Mouse (Mus musculus) hindbrain, embryonic 14.5 days (tissue): ENCODE measurements around the gene Mapre3. TPM values are rescaled to one million over a fixed set of nuclear protein-coding genes. Genes with fewer than 3 reads are reported as not detected.
A peak's percentile ranks its signal among the peaks of the same experiment; 100 is the strongest.

ENCODE experiments used
- ATAC-seq: fragments of 200-750 bp; cut with Nextera tagmentation; 2 replicates; pipeline ENCODE4 v1.8.0; 2017; ENCODE audit warnings: moderate number of reproducible peaks, mild to moderate bottlenecking, moderate TSS enrichment, moderate library complexity; ENCODE audit not compliant: low FRiP score
- DNase-seq: peaks from one replicate; pipeline ENCODE4 v3.0.0-alpha.2; 2015; ENCODE audit warnings: low spot score
- H3K27ac ChIP-seq: fragments of 300-500 bp; sonication (generic); 2 replicates; pipeline ENCODE4 v1.5.1; 2014; ENCODE audit warnings: mild to moderate bottlenecking, moderate library complexity
- H3K27me3 ChIP-seq: fragments of 300-500 bp; sonication (generic); 2 replicates; pipeline ENCODE4 v1.6.1; 2014; ENCODE audit warnings: mild to moderate bottlenecking, low read length, mixed read lengths; ENCODE audit not compliant: control insufficient read depth, insufficient read depth
- H3K36me3 ChIP-seq: fragments of 300-500 bp; sonication (generic); replicated peaks from 2 replicates; pipeline ENCODE4 v1.6.1; 2014; ENCODE audit not compliant: control insufficient read depth, insufficient read depth
- H3K4me1 ChIP-seq: fragments of 300-500 bp; sonication (generic); replicated peaks from 2 replicates; pipeline ENCODE4 v1.6.1; 2014; ENCODE audit warnings: antibody characterized with exemption, low read length, mixed read lengths; ENCODE audit not compliant: control insufficient read depth, insufficient read depth
- H3K4me2 ChIP-seq: fragments of 300-500 bp; sonication (generic); replicated peaks from 2 replicates; pipeline ENCODE4 v1.6.1; 2014; ENCODE audit warnings: mild to moderate bottlenecking, moderate library complexity
- H3K4me3 ChIP-seq: fragments of 300-500 bp; sonication (generic); replicated peaks from 2 replicates; pipeline ENCODE4 v1.5.1; 2014; ENCODE audit warnings: mild to moderate bottlenecking, low read length
- H3K9ac ChIP-seq: fragments of 300-500 bp; sonication (generic); 2 replicates; pipeline ENCODE4 v1.6.1; 2014
- H3K9me3 ChIP-seq: fragments of 300-500 bp; sonication (generic); 2 replicates; pipeline ENCODE4 v1.6.1; 2016; ENCODE audit warnings: low read length; ENCODE audit not compliant: control insufficient read depth
- WGBS: fragments of 180-500 bp; shearing (Covaris S2); extraction: QIAGEN DNeasy Blood & Tissue Kit; methylation state at CpG from one replicate; pipeline ENCODE4 v1.1.7; 2014; 5-methylcytosine and 5-hydroxymethylcytosine counted together
- polyA plus RNA-seq: library from polyadenylated mRNA; unstranded; fragments of >200 nt; fragmentation: Nextera tagmentation; extraction: Ambion mirVana; gene quantifications from 2 replicates; pipeline ENCODE4 v1.2.1, GENCODE M21; 2014

The Mapre3 gene
- polyA plus RNA-seq, 1 experiment from 2014 or later: 124 TPM

GRCm38 (mm10) chr5:30841896-30842295 lies 27.5 kb downstream of the Mapre3 start:
- ATAC-seq: no peak
- 52% methylated on average over 3 of the region's 3 CpGs for WGBS
- no peaks in the 10 kb centered on the region for H3K27me3 ChIP-seq
- no peak overlapping the region for H3K27ac ChIP-seq
- no peaks in the 10 kb centered on the region for H3K4me1 ChIP-seq
- H3K4me3 ChIP-seq: no peak overlapping the region
- peaks cover 11% of the 10 kb centered on the region for H3K36me3 ChIP-seq
- DNase-seq: no peak
- no peak overlapping the region for H3K9ac ChIP-seq
- H3K9me3 ChIP-seq: no peaks in the 10 kb centered on the region
- no peak overlapping the region for H3K4me2 ChIP-seq

GRCm38 (mm10) chr5:30849891-30850555 lies 35.6 kb downstream of the Mapre3 start:
- Histone ChIP-seq H3K27ac (no peak overlapping the region), H3K4me2 (no peak overlapping the region), H3K36me3 (no peaks in the 10 kb centered on the region), H3K27me3 (no peaks in the 10 kb centered on the region), H3K9me3 (no peaks in the 10 kb centered on the region), H3K4me1 (no peaks in the 10 kb centered on the region), H3K9ac (no peak overlapping the region), H3K4me3 (no peak overlapping the region)
- no peak for DNase-seq
- no peak for ATAC-seq
- 62% methylated on average over 6 of the region's 6 CpGs for WGBS

GRCm38 (mm10) chr5:30850556-30850925 lies 36.1 kb downstream of the Mapre3 start:
- no peak overlapping the region for H3K4me2 ChIP-seq
- no peak for DNase-seq
- 65% methylated on average over 2 of the region's 2 CpGs for WGBS
- no peaks in the 10 kb centered on the region for H3K36me3 ChIP-seq
- no peak for ATAC-seq
- H3K9ac ChIP-seq: no peak overlapping the region
- no peaks in the 10 kb centered on the region for H3K9me3 ChIP-seq
- no peak overlapping the region for H3K27ac ChIP-seq
- no peak overlapping the region for H3K4me3 ChIP-seq
- H3K4me1 ChIP-seq: no peaks in the 10 kb centered on the region
- no peaks in the 10 kb centered on the region for H3K27me3 ChIP-seq

- ATAC-seq (no peak), DNase-seq (no peak)
- H3K9me3 ChIP-seq: no peaks in the 10 kb centered on the region
- H3K9ac ChIP-seq: no peak overlapping the region
- WGBS: 92% methylated on average over 4 of the region's 4 CpGs
- no peaks in the 10 kb centered on the region for H3K27me3 ChIP-seq
- H3K4me3 ChIP-seq: no peak overlapping the region
- H3K36me3 ChIP-seq: no peaks in the 10 kb centered on the region
- no peaks in the 10 kb centered on the region for H3K4me1 ChIP-seq
- H3K27ac ChIP-seq: no peak overlapping the region
- H3K4me2 ChIP-seq: no peak overlapping the region
Measured at GRCm38 (mm10) chr5:30853522-30853921, 39.1 kb downstream of the Mapre3 start.

GRCm38 (mm10) chr5:30855674-30856073 lies 41.2 kb downstream of the Mapre3 start:
- no peak for ATAC-seq
- H3K4me1 ChIP-seq: no peaks in the 10 kb centered on the region
- no peak overlapping the region for H3K4me2 ChIP-seq
- 54% methylated on average over 3 of the region's 3 CpGs for WGBS
- H3K9me3 ChIP-seq: no peaks in the 10 kb centered on the region
- no peaks in the 10 kb centered on the region for H3K36me3 ChIP-seq
- H3K27ac ChIP-seq: no peak overlapping the region
- no peak overlapping the region for H3K9ac ChIP-seq
- H3K27me3 ChIP-seq: no peaks in the 10 kb centered on the region
- no peak overlapping the region for H3K4me3 ChIP-seq
- no peak for DNase-seq

GRCm38 (mm10) chr5:30856124-30856523 lies 41.7 kb downstream of the Mapre3 start:
- Histone ChIP-seq H3K27me3 (no peaks in the 10 kb centered on the region), H3K9ac (no peak overlapping the region), H3K4me3 (no peak overlapping the region), H3K36me3 (no peaks in the 10 kb centered on the region), H3K9me3 (no peaks in the 10 kb centered on the region), H3K4me1 (no peaks in the 10 kb centered on the region), H3K4me2 (no peak overlapping the region), H3K27ac (no peak overlapping the region)
- 89% methylated on average over 2 of the region's 2 CpGs for WGBS
- DNase-seq: no peak
- no peak for ATAC-seq

- DNase-seq (no peak), ATAC-seq (no peak)
- 0 out of 2 replicates have a peak, but pooled peaks cover 1% of the 10 kb centered on the region for H3K4me1 ChIP-seq
- no peak overlapping the region for H3K4me2 ChIP-seq
- H3K27me3 ChIP-seq: no peaks in the 10 kb centered on the region
- no peak overlapping the region for H3K27ac ChIP-seq
- H3K9ac ChIP-seq: no peak overlapping the region
- no peaks in the 10 kb centered on the region for H3K9me3 ChIP-seq
- peaks cover 41% of the 10 kb centered on the region for H3K36me3 ChIP-seq
- H3K4me3 ChIP-seq: no peak overlapping the region
- whole genome bisulfite sequencing: 35% methylated on average over 4 of the region's 4 CpGs
Measured at GRCm38 (mm10) chr5:30863852-30864251, 49.4 kb downstream of the Mapre3 start.

GRCm38 (mm10) chr5:30864322-30864721 lies 49.9 kb downstream of the Mapre3 start:
- Histone ChIP-seq H3K9ac (no peak overlapping the region), H3K27me3 (no peaks in the 10 kb centered on the region), H3K4me3 (no peak overlapping the region), H3K9me3 (no peaks in the 10 kb centered on the region), H3K27ac (no peak overlapping the region), H3K36me3 (peaks cover 41% of the 10 kb centered on the region), H3K4me1 (0 out of 2 replicates have a peak, but pooled peaks cover 5% of the 10 kb centered on the region), H3K4me2 (no peak overlapping the region)
- no peak for DNase-seq
- no peak for ATAC-seq
- 59% methylated on average over 15 of the region's 15 CpGs for WGBS

GRCm38 (mm10) chr5:30866871-30867270 lies 52.4 kb downstream of the Mapre3 start:
- WGBS: 94% methylated on average over 3 of the region's 3 CpGs

GRCm38 (mm10) chr5:30867712-30868111 lies 53.3 kb downstream of the Mapre3 start, which contains the start of gene Tmem214:
Gene Tmem214 (plus strand): TSS chr5:30868012.
- peaks cover 53% of the 10 kb centered on the region for H3K36me3 ChIP-seq
- H3K4me2 ChIP-seq: peak within 1 kb of the TSS; percentile 80
- H3K4me1 ChIP-seq: peaks cover 15% of the 10 kb centered on the region
- H3K9me3 ChIP-seq: no peaks in the 10 kb centered on the region
- H3K4me3 ChIP-seq: peak within 1 kb of the TSS; percentile 65; the same call in 1 of the 2 replicates
- 97% methylated on average over 3 of the region's 3 CpGs for WGBS
- ATAC-seq (no peak), DNase-seq (no peak)
- peak within 1 kb of the TSS; percentile 69; the same call in 1 of the 2 replicates for H3K27ac ChIP-seq
- H3K9ac ChIP-seq: 0 out of 2 replicates have a peak within 1 kb of the TSS, but pooled peaks have one; percentile 82
- H3K27me3 ChIP-seq: no peaks in the 10 kb centered on the region

More at GRCm38 (mm10) chr5:30866871-30867270, 52.4 kb downstream of the Mapre3 start:
- H3K27ac ChIP-seq: no peak overlapping the region
- no peak for DNase-seq
- no peak for ATAC-seq
- H3K4me3 ChIP-seq: no peak overlapping the region
- no peak overlapping the region for H3K4me2 ChIP-seq
- peaks cover 51% of the 10 kb centered on the region for H3K36me3 ChIP-seq
- no peaks in the 10 kb centered on the region for H3K27me3 ChIP-seq
- H3K4me1 ChIP-seq: peaks cover 15% of the 10 kb centered on the region
- no peaks in the 10 kb centered on the region for H3K9me3 ChIP-seq
- no peak overlapping the region for H3K9ac ChIP-seq
